Mouse (Mus musculus): ENCODE results near the gene Dhx16. TPM values are rescaled to one million over a fixed set of nuclear protein-coding genes. Genes with fewer than 3 reads are reported as not detected.
"Not testable (repeated sequence)": the region's sequence is repeated elsewhere in the genome, so short reads cannot be mapped to it uniquely, and the experiment has no call there.

Dhx16 gene
- polyA plus RNA-seq, 1 experiment from 2014 or later = 22.0 TPM

DNA sequence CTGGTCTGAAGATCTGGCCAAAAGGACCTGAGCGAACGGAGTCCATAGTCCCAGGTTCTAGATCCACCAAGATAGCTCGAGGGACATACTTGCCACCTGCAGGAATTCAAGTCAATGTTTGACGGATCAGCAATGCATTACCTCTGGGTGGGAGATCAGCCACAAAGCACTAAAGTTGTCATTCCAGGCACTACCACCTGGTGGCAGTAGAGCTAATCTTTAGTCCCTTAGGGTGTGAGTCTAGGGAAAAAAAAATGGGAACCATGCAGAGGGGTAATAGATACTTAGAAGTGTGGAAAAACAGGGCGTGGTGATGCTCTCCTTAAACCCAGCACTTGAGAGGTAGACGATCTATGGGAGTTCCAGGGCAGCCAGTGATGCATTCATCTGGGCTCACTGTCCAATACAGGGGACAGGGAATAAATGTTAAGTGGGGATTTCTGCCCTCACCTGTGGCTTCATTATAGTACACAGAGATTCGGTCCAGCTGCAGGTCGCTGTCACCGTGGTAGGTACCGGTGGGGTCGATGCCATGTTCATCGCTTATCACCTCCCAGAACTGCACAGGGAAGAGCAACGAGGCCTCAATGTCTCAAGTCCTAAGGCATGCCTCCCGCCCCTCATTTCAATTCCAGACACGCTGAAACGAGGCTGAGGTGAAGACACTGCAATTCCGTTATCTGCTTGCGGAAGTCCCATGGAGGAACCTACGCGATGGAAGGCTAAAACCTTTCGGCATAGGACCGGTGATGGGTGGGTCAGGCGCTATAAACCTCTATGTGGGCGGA, 43.2 kb upstream of the Dhx16 start:
- Histone ChIP-seq H3K4me2 (ENCODE audit: low read length) (peak overlapping the region; percentile 71), H3K27me3 (ENCODE audit: control insufficient read depth, insufficient read depth, low read length) (no peaks in the 10 kb centered on the region), H3K27ac (replicated peaks in 1 of 2; ENCODE audit: control insufficient read depth in 1 of 2, insufficient read depth in 1 of 2, low read depth in 2 of 2, low read length in 2 of 2) (peak overlapping the region; percentile 89 to 97), H3K9ac (ENCODE audit: low read length) (peak overlapping the region; percentile 98), H3K4me3 (ENCODE audit: control insufficient read depth in 1 of 2, insufficient read depth in 1 of 2, low read depth in 1 of 2, low read length in 2 of 2) (peak overlapping the region; percentile 80 to 81), H3K36me3 (ENCODE audit: control insufficient read depth, insufficient read depth, low read length) (peaks cover 55% of the 10 kb centered on the region), H3K4me1 (ENCODE audit: control insufficient read depth in 2 of 2, insufficient read depth in 2 of 2, low read length in 2 of 2) (peaks cover 16 to 37% of the 10 kb centered on the region in 2 experiments), H3K9me3 (ENCODE audit: control insufficient read depth, low read length) (no peaks in the 10 kb centered on the region)
- ATAC-seq (ENCODE audit: insufficient number of reproducible peaks, insufficient read depth, low FRiP score, low read depth) = no peak
- 7% methylated on average over 24 of the region's 24 CpGs for WGBS

DNA sequence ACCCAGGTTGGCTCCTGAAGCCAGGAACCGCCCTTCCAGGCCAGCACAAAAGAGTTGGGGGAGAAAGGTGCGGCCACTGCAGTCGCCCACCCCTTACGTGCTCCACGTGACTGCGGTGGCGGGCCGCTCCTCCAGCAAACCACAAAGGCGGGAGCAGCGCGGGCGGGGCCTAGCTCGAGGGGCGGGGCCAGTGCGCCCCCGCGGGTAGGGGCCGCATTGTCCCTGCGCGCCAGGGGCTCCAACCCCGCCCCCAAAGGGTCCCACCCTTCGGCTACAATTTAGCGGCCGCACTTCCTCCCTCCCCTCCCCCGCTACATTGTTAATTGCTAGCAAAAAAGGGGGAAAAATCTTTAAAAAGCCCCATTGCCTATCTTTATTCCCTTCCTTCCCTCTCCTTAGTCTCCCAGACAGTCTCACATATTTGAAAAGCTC, 42.6 kb upstream of the Dhx16 start:
- peak; percentile 60 for ATAC-seq (ENCODE audit: insufficient number of reproducible peaks, insufficient read depth, low FRiP score, low read depth)
- Histone ChIP-seq H3K36me3 (ENCODE audit: control insufficient read depth, insufficient read depth, low read length) (peaks cover 49% of the 10 kb centered on the region), H3K9ac (ENCODE audit: low read length) (peak overlapping the region; percentile 98), H3K4me1 (ENCODE audit: control insufficient read depth in 2 of 2, insufficient read depth in 2 of 2, low read length in 2 of 2) (peaks cover 16 to 37% of the 10 kb centered on the region in 2 experiments), H3K27me3 (ENCODE audit: control insufficient read depth, insufficient read depth, low read length) (no peaks in the 10 kb centered on the region), H3K4me2 (ENCODE audit: low read length) (peak overlapping the region; percentile 71), H3K4me3 (ENCODE audit: control insufficient read depth in 1 of 2, insufficient read depth in 1 of 2, low read depth in 1 of 2, low read length in 2 of 2) (peak overlapping the region; percentile 80 to 81), H3K9me3 (ENCODE audit: control insufficient read depth, low read length) (no peaks in the 10 kb centered on the region), H3K27ac (replicated peaks in 1 of 2; ENCODE audit: control insufficient read depth in 1 of 2, insufficient read depth in 1 of 2, low read depth in 2 of 2, low read length in 2 of 2) (peak overlapping the region; percentile 97)
- 0% methylated on average over 25 of the region's 25 CpGs for WGBS

DNA sequence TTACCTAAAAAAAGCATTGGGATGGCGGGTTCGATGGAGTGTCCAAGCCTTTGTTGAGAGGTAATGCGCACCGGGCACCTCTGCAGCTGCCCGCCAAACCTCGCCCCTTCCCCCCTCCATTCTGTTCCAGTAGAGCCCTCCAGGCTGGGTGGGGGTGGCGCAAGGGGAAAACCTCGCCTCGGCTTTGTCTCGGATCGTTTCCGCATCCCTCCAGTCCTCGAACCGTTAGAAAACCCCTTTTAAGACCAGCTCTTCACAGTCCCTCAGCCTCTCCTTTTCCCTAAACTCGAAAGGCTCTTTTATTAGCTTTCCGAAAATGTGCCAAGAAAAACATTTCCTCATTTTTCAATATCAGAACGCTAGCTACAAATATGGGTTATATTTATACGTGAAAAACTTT, 42.1 kb upstream of the Dhx16 start:
- under 1% methylated on average over 18 of the region's 18 CpGs for WGBS
- H3K27me3 ChIP-seq (ENCODE audit: control insufficient read depth, insufficient read depth, low read length) = no peaks in the 10 kb centered on the region
- H3K36me3 ChIP-seq (ENCODE audit: control insufficient read depth, insufficient read depth, low read length) = peaks cover 44% of the 10 kb centered on the region
- no peak for ATAC-seq (ENCODE audit: insufficient number of reproducible peaks, insufficient read depth, low FRiP score, low read depth)
- H3K4me2 ChIP-seq (ENCODE audit: low read length) = peak overlapping the region; percentile 71
- H3K9me3 ChIP-seq (ENCODE audit: control insufficient read depth, low read length) = no peaks in the 10 kb centered on the region
- H3K27ac ChIP-seq (replicated peaks in 1 of 2; ENCODE audit: control insufficient read depth in 1 of 2, insufficient read depth in 1 of 2, low read depth in 2 of 2, low read length in 2 of 2) = peak overlapping the region; percentile 97
- peak overlapping the region; percentile 80 to 81 for H3K4me3 ChIP-seq (ENCODE audit: control insufficient read depth in 1 of 2, insufficient read depth in 1 of 2, low read depth in 1 of 2, low read length in 2 of 2)
- H3K4me1 ChIP-seq (ENCODE audit: control insufficient read depth in 2 of 2, insufficient read depth in 2 of 2, low read length in 2 of 2) = peaks cover 16 to 41% of the 10 kb centered on the region in 2 experiments
- peak overlapping the region; percentile 98 for H3K9ac ChIP-seq (ENCODE audit: low read length)

DNA sequence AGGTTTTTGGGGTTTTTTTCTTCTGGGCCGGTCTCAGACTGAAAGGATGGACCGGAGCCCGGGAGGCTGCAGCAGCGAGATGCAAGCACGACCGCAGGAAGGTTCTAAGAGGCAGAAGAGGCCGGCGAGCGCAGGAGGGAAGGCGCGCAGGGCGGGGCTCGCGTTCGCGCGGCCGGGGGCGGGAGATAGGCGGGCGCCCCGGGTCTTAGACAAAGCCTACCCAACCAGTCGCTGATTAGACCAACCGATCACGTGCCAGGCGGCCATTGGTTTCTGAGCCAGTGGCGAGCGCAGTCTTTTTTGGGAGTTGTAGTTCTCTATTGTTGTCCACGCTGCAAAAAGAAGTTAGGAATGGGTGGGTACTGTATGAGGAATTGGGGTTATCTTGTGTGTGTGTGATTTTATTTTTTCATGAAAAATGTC, 41.5 kb upstream of the Dhx16 start, which contains the start of gene Tubb5:
TSS of gene Tubb5 (minus strand) at position 185 of the 423 bp plus-strand sequence.
- Histone ChIP-seq H3K9me3 (ENCODE audit: control insufficient read depth, low read length) (no peaks in the 10 kb centered on the region), H3K4me2 (ENCODE audit: low read length) (peak within 1 kb of the TSS; percentile 78), H3K36me3 (ENCODE audit: control insufficient read depth, insufficient read depth, low read length) (peaks cover 40% of the 10 kb centered on the region), H3K4me1 (ENCODE audit: control insufficient read depth in 2 of 2, insufficient read depth in 2 of 2, low read length in 2 of 2) (peaks cover 16 to 44% of the 10 kb centered on the region in 2 experiments), H3K27ac (replicated peaks in 1 of 2; ENCODE audit: control insufficient read depth in 1 of 2, insufficient read depth in 1 of 2, low read depth in 2 of 2, low read length in 2 of 2) (peak within 1 kb of the TSS; percentile 97), H3K4me3 (ENCODE audit: control insufficient read depth in 1 of 2, insufficient read depth in 1 of 2, low read depth in 1 of 2, low read length in 2 of 2) (peak within 1 kb of the TSS; percentile 80 to 81), H3K27me3 (ENCODE audit: control insufficient read depth, insufficient read depth, low read length) (no peaks in the 10 kb centered on the region), H3K9ac (ENCODE audit: low read length) (peak within 1 kb of the TSS; percentile 98)
- WGBS = under 1% methylated on average over 29 of the region's 29 CpGs
- peak; percentile 77 for ATAC-seq (ENCODE audit: insufficient number of reproducible peaks, insufficient read depth, low FRiP score, low read depth)

DNA sequence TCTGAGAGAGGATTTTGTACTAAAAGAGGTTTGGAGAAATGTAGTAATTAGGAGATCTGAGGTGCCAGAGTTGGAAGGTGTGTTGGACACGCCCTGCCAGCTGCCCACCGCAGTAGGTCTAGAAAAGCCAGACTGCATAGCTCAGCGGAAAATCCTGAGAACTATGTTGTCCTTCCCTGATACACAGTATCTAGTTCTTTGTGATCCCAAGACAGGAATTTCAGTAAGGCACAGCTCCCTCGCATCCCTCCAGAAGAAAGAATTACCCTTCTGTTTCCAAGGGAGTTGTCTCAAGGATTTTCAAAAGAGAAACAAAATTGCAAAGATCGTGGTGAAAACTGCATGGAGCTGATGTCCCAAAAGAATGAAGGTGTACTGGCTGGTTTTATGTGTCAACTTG, 41.0 kb upstream of the Dhx16 start:
- H3K4me1 ChIP-seq (ENCODE audit: control insufficient read depth in 2 of 2, insufficient read depth in 2 of 2, low read length in 2 of 2) = peaks cover 16 to 42% of the 10 kb centered on the region in 2 experiments
- ATAC-seq (ENCODE audit: insufficient number of reproducible peaks, insufficient read depth, low FRiP score, low read depth) = no peak
- 4% methylated on average over 5 of the region's 5 CpGs for WGBS

DNA sequence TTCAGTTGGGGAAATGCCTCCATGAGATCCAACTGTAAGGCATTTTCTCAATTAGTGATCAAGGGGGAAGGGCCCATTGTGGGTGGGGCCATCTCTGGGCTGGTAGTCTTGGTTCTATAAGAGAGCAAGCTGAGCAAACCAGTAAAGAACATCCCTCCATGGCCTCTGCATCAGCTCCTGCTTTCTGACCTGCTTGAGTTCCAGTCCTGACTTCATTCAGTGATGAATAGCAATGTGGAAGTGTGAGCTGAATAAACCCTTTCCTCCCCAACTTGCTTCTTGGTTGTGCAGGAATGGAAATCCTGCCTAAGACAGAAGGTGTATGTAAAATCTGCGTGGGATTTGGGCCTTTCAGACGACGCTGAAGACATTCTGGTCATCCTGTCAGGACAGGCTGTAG, 40.6 kb upstream of the Dhx16 start:
- Histone ChIP-seq H3K27ac (replicated peaks in 1 of 2; ENCODE audit: control insufficient read depth in 1 of 2, insufficient read depth in 1 of 2, low read depth in 2 of 2, low read length in 2 of 2) (peak overlapping the region; percentile 91 to 96), H3K4me1 (ENCODE audit: control insufficient read depth in 2 of 2, insufficient read depth in 2 of 2, low read length in 2 of 2) (peaks cover 16 to 38% of the 10 kb centered on the region in 2 experiments), H3K4me3 (ENCODE audit: control insufficient read depth in 1 of 2, insufficient read depth in 1 of 2, low read depth in 1 of 2, low read length in 2 of 2) (peak overlapping the region; percentile 46 to 81; a peak in 3 of 4 replicates), H3K9ac (ENCODE audit: low read length) (peak overlapping the region; percentile 65), H3K36me3 (ENCODE audit: control insufficient read depth, insufficient read depth, low read length) (peaks cover 31% of the 10 kb centered on the region), H3K4me2 (ENCODE audit: low read length) (peak overlapping the region; percentile 78)
- not testable (repeated sequence) for H3K27me3 ChIP-seq (ENCODE audit: control insufficient read depth, insufficient read depth, low read length); H3K9me3 ChIP-seq (ENCODE audit: control insufficient read depth, low read length); ATAC-seq (ENCODE audit: insufficient number of reproducible peaks, insufficient read depth, low FRiP score, low read depth)
- 62% methylated on average over 3 of the region's 3 CpGs for WGBS

More for the DNA sequence above, 41.0 kb upstream of the Dhx16 start:
- H3K9me3 ChIP-seq (ENCODE audit: control insufficient read depth, low read length) = no peaks in the 10 kb centered on the region
- peak overlapping the region; percentile 91 to 96 for H3K27ac ChIP-seq (replicated peaks in 1 of 2; ENCODE audit: control insufficient read depth in 1 of 2, insufficient read depth in 1 of 2, low read depth in 2 of 2, low read length in 2 of 2)
- peaks cover 36% of the 10 kb centered on the region for H3K36me3 ChIP-seq (ENCODE audit: control insufficient read depth, insufficient read depth, low read length)
- H3K4me3 ChIP-seq (ENCODE audit: control insufficient read depth in 1 of 2, insufficient read depth in 1 of 2, low read depth in 1 of 2, low read length in 2 of 2) = peak overlapping the region; percentile 46 to 81
- H3K9ac ChIP-seq (ENCODE audit: low read length) = peak overlapping the region; percentile 65
- no peaks in the 10 kb centered on the region for H3K27me3 ChIP-seq (ENCODE audit: control insufficient read depth, insufficient read depth, low read length)
- peak overlapping the region; percentile 78 for H3K4me2 ChIP-seq (ENCODE audit: low read length)

DNA sequence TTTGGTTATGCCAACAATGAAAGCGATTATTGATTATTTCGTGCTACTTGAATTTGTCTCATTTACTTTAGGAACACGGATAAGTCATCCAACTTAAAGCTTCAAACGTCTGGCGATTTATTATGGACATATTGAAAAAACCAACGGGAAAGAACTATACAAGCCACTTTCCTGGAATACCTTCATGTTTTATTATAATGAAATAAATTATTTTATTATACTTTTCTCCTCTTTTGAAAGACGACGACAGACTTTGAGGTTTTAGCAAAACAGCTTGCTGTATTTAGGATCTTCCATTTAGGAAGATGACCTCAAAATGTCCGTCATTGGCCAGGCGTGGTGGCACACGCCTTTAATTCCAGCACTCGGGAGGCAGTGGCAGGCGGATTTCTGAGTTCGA, 39.1 kb upstream of the Dhx16 start:
- no peak for ATAC-seq (ENCODE audit: insufficient number of reproducible peaks, insufficient read depth, low FRiP score, low read depth)
- no peaks in the 10 kb centered on the region for H3K27me3 ChIP-seq (ENCODE audit: control insufficient read depth, insufficient read depth, low read length)
- H3K9ac ChIP-seq (ENCODE audit: low read length) = peak overlapping the region; percentile 54

More for the DNA sequence above, 39.1 kb upstream of the Dhx16 start:
- Histone ChIP-seq H3K9me3 (ENCODE audit: control insufficient read depth, low read length) (no peaks in the 10 kb centered on the region), H3K4me1 (ENCODE audit: control insufficient read depth in 2 of 2, insufficient read depth in 2 of 2, low read length in 2 of 2) (peaks cover 7 to 23% of the 10 kb centered on the region in 2 experiments), H3K36me3 (ENCODE audit: control insufficient read depth, insufficient read depth, low read length) (peaks cover 30% of the 10 kb centered on the region), H3K4me3 (ENCODE audit: control insufficient read depth in 1 of 2, insufficient read depth in 1 of 2, low read depth in 1 of 2, low read length in 2 of 2) (peak overlapping the region; percentile 30 to 31), H3K27ac (replicated peaks in 1 of 2; ENCODE audit: control insufficient read depth in 1 of 2, insufficient read depth in 1 of 2, low read depth in 2 of 2, low read length in 2 of 2) (peak overlapping the region in 1 of 2 experiments; percentile 61; a peak in 2 of 4 replicates), H3K4me2 (ENCODE audit: low read length) (peak overlapping the region; percentile 62)
- 49% methylated on average over 14 of the region's 14 CpGs for WGBS
